Comparison of ENCODE assay signal across 11 mouse cellular contexts in genomic region chr11:86991241-86991640, GRCm38 (mm10). TPM values are rescaled to one million over a fixed set of nuclear protein-coding genes. Genes with fewer than 3 reads are reported as not detected.
DNase-seq lines count a peak whose midpoint lies in the region; ATAC-seq and TF ChIP-seq lines count a peak whose summit lies in the region.
"Had no signal": no experiment of that assay in that cellular context is flagged by ENCODE, and none has a peak within 500 bp of the region (broad histone marks: within the 10 kb centered on the region; RNA-seq: fewer than 3 reads in every experiment).

No protein-coding gene starts in this region.

- DNase-seq in heart, postnatal 25 days (ENCODE audit: low spot score) = no peak
- DNase-seq in layer of hippocampus, adult 2 months (ENCODE audit: low spot score in 2 of 2) = no peak
- no peak for DNase-seq in layer of hippocampus, adult 8-10 months (ENCODE audit: low spot score in 2 of 2)
- DNase-seq in frontal cortex, postnatal 10 days (ENCODE audit: low spot score in 2 of 2) = no peak
- no peak for DNase-seq in kidney, adult 18-20 months
- DNase-seq: gastrocnemius, postnatal 10 days; thymus, postnatal 4 days had no signal

- H3K27ac ChIP-seq in heart, embryonic 11.5 days (ENCODE audit: low read depth, low read length) = no peak overlapping the region
- H3K27ac ChIP-seq in layer of hippocampus, adult 2 months = peak overlapping the region; percentile 97; the same call in 1 of the 2 replicates
- no peak overlapping the region for H3K27ac ChIP-seq in cortical plate, adult 2 months (ENCODE audit: insufficient read depth, low read length)
- H3K27ac ChIP-seq in limb, embryonic 15.5 days = no peak overlapping the region
- H3K27ac ChIP-seq: liver, embryonic 14.5 days had no signal

- H3K36me3 ChIP-seq in heart, embryonic 11.5 days (ENCODE audit: control insufficient read depth, insufficient read depth, low read length) = no peaks in the 10 kb centered on the region
- no peaks in the 10 kb centered on the region for H3K36me3 ChIP-seq in limb, embryonic 15.5 days

- intact Hi-C loops in heart, postnatal 25 days (cut with DNase I) = loop anchor here (10.0 kb wide), 1 partner anchor 96 kb away; no protein-coding TSS in a partner anchor

- no peak overlapping the region for H3K9ac ChIP-seq in heart, embryonic 11.5 days (ENCODE audit: low read depth, low read length)
- H3K9ac ChIP-seq in limb, embryonic 15.5 days = no peak overlapping the region
- H3K9ac ChIP-seq: liver, embryonic 14.5 days had no signal

- peak overlapping the region; percentile 78 for H3K4me2 ChIP-seq in heart, embryonic 11.5 days
- H3K4me2 ChIP-seq in limb, embryonic 15.5 days = peak overlapping the region; percentile 88; the same call in 1 of the 2 replicates

- H3K4me1 ChIP-seq in heart, embryonic 11.5 days (ENCODE audit: control insufficient read depth, insufficient read depth, low read length) = peaks cover 39% of the 10 kb centered on the region
- peaks cover 7% of the 10 kb centered on the region; the same call in 1 of the 2 replicates for H3K4me1 ChIP-seq in cortical plate, adult 2 months (ENCODE audit: control insufficient read depth, insufficient read depth, low read length)
- H3K4me1 ChIP-seq in limb, embryonic 15.5 days = peaks cover 30% of the 10 kb centered on the region

- no peak for TF ChIP-seq POLR2A in cortical plate, adult 2 months (IDR thresholded peaks at IDR 0.05; ENCODE audit: extremely low read depth, insufficient read depth, low read length)

- H3K9me3 ChIP-seq in heart, embryonic 11.5 days (replicated peaks; ENCODE audit: control insufficient read depth, low read length) = no peaks in the 10 kb centered on the region
- no peaks in the 10 kb centered on the region for H3K9me3 ChIP-seq in limb, embryonic 15.5 days

- H3K27me3 ChIP-seq in heart, embryonic 11.5 days (ENCODE audit: control insufficient read depth, insufficient read depth, low read length) = no peaks in the 10 kb centered on the region
- H3K27me3 ChIP-seq in limb, embryonic 15.5 days = no peaks in the 10 kb centered on the region

- H3K4me3 ChIP-seq in heart, embryonic 11.5 days (ENCODE audit: low read depth, low read length) = peak overlapping the region; percentile 93; the same call in 1 of the 2 replicates
- peak overlapping the region; percentile 100 for H3K4me3 ChIP-seq in layer of hippocampus, adult 2 months
- H3K4me3 ChIP-seq in cortical plate, adult 2 months (ENCODE audit: insufficient read depth, low read length) = peak overlapping the region; percentile 97; the same call in 1 of the 2 replicates
- no peak overlapping the region for H3K4me3 ChIP-seq in limb, embryonic 15.5 days

- no peak for ATAC-seq in heart, embryonic 11.5 days (replicated peaks; ENCODE audit: insufficient number of reproducible peaks, low FRiP score, low TSS enrichment)
- no peak for ATAC-seq in limb, embryonic 15.5 days (ENCODE audit: insufficient number of reproducible peaks, low FRiP score, low TSS enrichment, low read depth)

- 84% methylated on average over 4 of the region's 4 CpGs for WGBS in heart, embryonic 11.5 days (ENCODE audit: insufficient replicate concordance)
- WGBS in limb, embryonic 15.5 days = 91% methylated on average over 4 of the region's 4 CpGs

- no peak for TF ChIP-seq CTCF in layer of hippocampus, adult 2 months (conservative IDR thresholded peaks at IDR 0.05)
- no peak for TF ChIP-seq CTCF in cortical plate, adult 2 months (IDR thresholded peaks at IDR 0.05; ENCODE audit: extremely low read depth, insufficient read depth, low read length)

RNA-seq across cellular contexts. Expression of gene Ypel2, which starts 2.3 kb away (rescaled TPM):
- polyA plus RNA-seq in heart, embryonic 11.5 days (2014; fragmentation: Nextera tagmentation; extraction: Ambion mirVana) = 16.8 and 23.9 TPM in 2 replicates
- total RNA-seq in heart, postnatal 25 days (2021) = 10 to 100 TPM; 16.2 to 35.4 TPM
- total RNA-seq in layer of hippocampus, adult 2 months (2021) = 10 to 100 TPM; 23.3 to 23.6 TPM
- total RNA-seq in layer of hippocampus, adult 8-10 months (2022) = 10 to 100 TPM; 21.5 to 28.4 (median 24.6) TPM
- polyA plus RNA-seq in cortical plate, adult 2 months (2012; rRNA removed) = 27.6 and 32.6 TPM in 2 replicates
- 7.9 and 8.5 TPM in 2 replicates for polyA plus RNA-seq in limb, embryonic 15.5 days (2015; fragmentation: Nextera tagmentation; extraction: Ambion mirVana)
